21 mouse cellular contexts compared by ENCODE assay signal in the genomic region with DNA sequence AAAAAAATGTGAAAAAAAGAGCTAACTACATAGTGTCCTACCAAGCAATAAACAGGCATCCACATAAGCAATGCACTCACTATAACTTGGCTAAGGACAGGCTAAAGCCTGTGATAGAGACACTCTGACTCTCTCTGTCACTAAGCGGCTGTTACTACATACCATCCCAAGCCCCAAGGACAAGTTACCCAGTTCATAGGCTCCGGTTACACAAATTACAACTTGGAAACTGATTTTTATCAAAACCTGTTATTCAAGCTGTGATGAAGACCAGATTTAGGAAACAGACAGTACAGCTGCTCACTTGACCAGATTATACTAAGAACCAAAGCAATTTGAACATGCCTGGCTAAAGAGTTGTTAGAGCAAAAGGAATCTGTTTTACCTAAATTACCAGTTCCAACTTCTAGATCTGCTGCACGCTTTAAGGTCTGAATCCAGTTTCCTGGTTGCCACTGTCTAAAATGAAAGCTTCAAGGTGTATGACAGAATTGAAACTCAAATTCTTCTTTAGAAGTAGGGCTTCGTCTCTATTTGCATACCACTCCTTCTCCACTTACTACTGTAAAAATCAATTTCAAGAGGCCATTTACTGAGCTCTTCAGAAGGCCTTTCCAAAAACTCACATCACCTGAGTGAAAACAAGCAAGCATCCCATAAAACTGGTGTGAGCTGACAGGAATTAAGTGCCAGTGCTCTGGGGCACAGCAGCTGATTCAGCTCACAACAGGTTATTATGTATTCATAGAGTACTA. TPM values are rescaled to one million over a fixed set of nuclear protein-coding genes. Genes with fewer than 3 reads are reported as not detected.
DNase-seq lines count a peak whose midpoint lies in the region; ATAC-seq and TF ChIP-seq lines count a peak whose summit lies in the region.
"Had no signal": no experiment of that assay in that cellular context is flagged by ENCODE, and none has a peak within 500 bp of the region (broad histone marks: within the 10 kb centered on the region; RNA-seq: fewer than 3 reads in every experiment).

No protein-coding gene starts in this region.

- peak; percentile 20 for DNase-seq in embryo, embryonic 10.5 days (ENCODE audit: low spot score)
- DNase-seq in embryo, embryonic 10 days (ENCODE audit: low spot score) = no peak
- peak; percentile 62 for DNase-seq in lung, postnatal 0 days (ENCODE audit: low spot score)
- no peak for DNase-seq in lung, postnatal 4 days
- peak; percentile 79 for DNase-seq in gonadal fat pad, adult 2 months (ENCODE audit: low read depth)
- no peak for DNase-seq in ovary, postnatal 14 days (ENCODE audit: low spot score)
- no peak for DNase-seq in layer of hippocampus, adult 18-20 months (ENCODE audit: low spot score in 2 of 2)
- DNase-seq: adrenal gland, postnatal 10 days; cerebellum, adult 11-12 months; cerebellum, adult 9-11 months; cerebellum, postnatal 36 days; gastrocnemius, postnatal 10 days; heart, adult 2 months; heart, postnatal 14 days had no signal

- H3K27me3 ChIP-seq in lung, postnatal 0 days (replicated peaks; ENCODE audit: insufficient read depth, low read length) = no peaks in the 10 kb centered on the region
- H3K27me3 ChIP-seq: forebrain, embryonic 12.5 days; heart, embryonic 15.5 days; hindbrain, embryonic 13.5 days had no signal

- no peak overlapping the region for H3K4me3 ChIP-seq in lung, postnatal 0 days (ENCODE audit: low read depth, low read length)
- H3K4me3 ChIP-seq: forebrain, embryonic 12.5 days; heart, adult 2 months; heart, embryonic 15.5 days; hindbrain, embryonic 13.5 days had no signal

- no peak for TF ChIP-seq CTCF in lung, postnatal 0 days (IDR thresholded peaks at IDR 0.05)

- WGBS in lung, postnatal 0 days = 48% methylated on average over 4 of the region's 4 CpGs

- no peak for TF ChIP-seq EP300 in lung, postnatal 0 days (IDR thresholded peaks at IDR 0.05)

- ATAC-seq in lung, postnatal 0 days = peak; percentile 57
- ATAC-seq: forebrain, embryonic 16.5 days; hindbrain, postnatal 0 days had no signal

- H3K27ac ChIP-seq in lung, postnatal 0 days (ENCODE audit: low read length) = 0 out of 2 replicates have a peak overlapping the region, but pooled peaks have one; percentile 3
- H3K27ac ChIP-seq: forebrain, embryonic 12.5 days; heart, adult 2 months; heart, embryonic 15.5 days; hindbrain, embryonic 13.5 days; hindbrain, postnatal 0 days had no signal

- H3K9ac ChIP-seq in lung, postnatal 0 days (replicated peaks; ENCODE audit: low read depth) = no peak overlapping the region
- H3K9ac ChIP-seq: forebrain, embryonic 12.5 days; heart, embryonic 15.5 days; hindbrain, embryonic 13.5 days had no signal

- H3K9me3 ChIP-seq in lung, postnatal 0 days (ENCODE audit: low read length) = no peaks in the 10 kb centered on the region
- H3K9me3 ChIP-seq: forebrain, embryonic 12.5 days; heart, embryonic 15.5 days; hindbrain, embryonic 13.5 days had no signal

- H3K4me2 ChIP-seq in lung, postnatal 0 days (replicated peaks; ENCODE audit: low read depth, low read length) = no peak overlapping the region; the same call in 1 of the 2 replicates
- H3K4me2 ChIP-seq: forebrain, embryonic 12.5 days; heart, embryonic 11.5 days; heart, embryonic 15.5 days; hindbrain, embryonic 13.5 days had no signal

- no peaks in the 10 kb centered on the region; the same call in 1 of the 2 replicates for H3K4me1 ChIP-seq in lung, postnatal 0 days (ENCODE audit: insufficient read depth, low read depth, low read length)
- H3K4me1 ChIP-seq: forebrain, embryonic 12.5 days; hindbrain, embryonic 13.5 days had no signal

- no peaks in the 10 kb centered on the region for H3K36me3 ChIP-seq in lung, postnatal 0 days (ENCODE audit: insufficient read depth, low read length)
- H3K36me3 ChIP-seq: forebrain, embryonic 12.5 days; heart, embryonic 15.5 days; hindbrain, embryonic 13.5 days had no signal

RNA-seq across cellular contexts. Expression of gene Nr5a1, which starts 53.0 kb away (rescaled TPM):
- 0.08 and 0.15 TPM in 2 replicates for polyA plus RNA-seq in lung, postnatal 0 days (2015; fragmentation: Nextera tagmentation; extraction: Ambion mirVana)
- 0.23 and 0.30 TPM in 2 replicates for polyA plus RNA-seq in gonadal fat pad, adult 2 months (2012; rRNA removed)
- not detected for total RNA-seq in layer of hippocampus, adult 18-20 months (2021)
- total RNA-seq: gastrocnemius, postnatal 10 days; heart, adult 2 months; hematopoietic stem cell, adult 5-6 weeks had no signal
- polyA plus RNA-seq: heart, embryonic 11.5 days; heart, embryonic 15.5 days had no signal

Comparison
In these comparisons a context has a peak if more than half of its experiments do, and no peak if none do; other contexts are left out.
1. DNase-seq: peak in embryo, embryonic 10.5 days (single experiment), lung, postnatal 0 days (single experiment) and gonadal fat pad, adult 2 months (single experiment); none in embryo, embryonic 10 days (single experiment), lung, postnatal 4 days (0 of 2), ovary, postnatal 14 days (single experiment) and layer of hippocampus, adult 18-20 months (0 of 2).